Mouse (Mus musculus) urinary bladder, adult 18-20 months (tissue): ENCODE results near the gene Stk24.
A peak's percentile ranks its signal among the peaks of the same experiment; 100 is the strongest.

Experiments used
- DNase-seq, 2 experiments: peaks; one replicate each; pipeline ENCODE4 v3.0.0; 2022; ENCODE audit warnings: low spot score in 2 of 2, mixed read lengths in 2 of 2

Gene Stk24

DNA sequence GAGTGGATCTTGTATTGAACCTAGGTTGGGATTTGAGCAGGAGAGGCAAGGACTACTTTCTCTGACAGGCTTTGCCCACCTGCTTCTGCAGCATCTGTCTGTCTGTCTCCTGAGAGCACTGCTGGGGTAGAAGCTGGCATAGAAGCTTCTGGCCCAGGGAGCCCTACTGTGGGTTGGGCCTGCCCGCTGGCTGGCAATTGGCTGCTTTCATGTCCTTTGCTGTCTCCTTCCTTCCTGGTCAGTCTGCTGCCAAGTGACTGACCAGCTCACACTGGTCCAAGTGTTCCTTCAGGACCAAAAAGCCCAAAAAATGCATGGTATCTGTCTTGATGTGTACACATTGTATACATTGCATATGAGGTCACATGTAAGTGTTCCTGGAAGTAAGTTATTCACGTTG, 115.9 kb downstream of the Stk24 start:
- no peak for DNase-seq

- DNase-seq = no peak
Observed at GRCm38 (mm10) chr14:121262606-121263005, 117.2 kb downstream of the Stk24 start.

- no peak for DNase-seq
Observed at GRCm38 (mm10) chr14:121261229-121261879, 118.5 kb downstream of the Stk24 start.

DNA sequence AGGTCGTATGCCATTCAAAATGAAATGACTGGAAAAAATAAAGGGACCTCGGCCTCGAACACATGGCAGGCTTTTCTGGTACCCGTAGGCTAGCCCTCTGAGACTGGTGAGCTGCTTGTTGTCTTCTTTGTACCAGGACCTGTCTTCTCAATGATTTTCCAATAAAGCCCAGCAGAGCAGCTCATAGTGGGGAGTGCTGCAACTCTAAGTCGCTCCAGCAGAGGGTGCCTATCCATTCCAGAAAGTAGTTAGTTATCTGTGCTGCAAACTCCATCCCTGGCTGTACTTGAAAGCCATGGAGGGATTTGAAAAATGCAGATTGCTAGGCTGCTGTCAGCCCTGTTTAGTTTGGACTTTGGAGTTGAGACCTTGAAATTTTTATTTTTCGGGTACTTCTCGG, 120.0 kb downstream of the Stk24 start:
- DNase-seq = no peak

GRCm38 (mm10) chr14:121259332-121259731, 120.5 kb downstream of the Stk24 start:
- DNase-seq = no peak

DNA sequence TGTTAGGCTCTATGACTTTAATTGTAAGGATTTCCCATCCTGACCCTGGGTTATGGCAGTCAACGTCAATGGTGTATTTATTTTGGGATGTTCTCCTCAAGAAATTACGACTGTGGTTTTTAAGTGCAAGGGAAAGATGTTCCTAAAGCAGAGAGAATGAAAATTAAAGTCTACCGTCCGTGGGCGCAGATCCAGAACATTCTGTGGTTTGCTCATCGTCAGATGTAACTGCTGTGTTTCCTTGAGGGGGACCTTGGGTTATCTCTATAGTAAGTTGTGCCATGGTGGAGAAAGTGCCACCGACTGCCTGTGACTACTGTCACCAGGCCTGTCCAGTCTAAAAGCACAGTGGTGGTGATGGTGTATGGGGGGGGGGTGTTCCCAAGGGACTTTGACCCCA, 122.9 kb downstream of the Stk24 start:
- DNase-seq = no peak

GRCm38 (mm10) chr14:121255469-121255868, 124.3 kb downstream of the Stk24 start:
- DNase-seq = no peak

DNA sequence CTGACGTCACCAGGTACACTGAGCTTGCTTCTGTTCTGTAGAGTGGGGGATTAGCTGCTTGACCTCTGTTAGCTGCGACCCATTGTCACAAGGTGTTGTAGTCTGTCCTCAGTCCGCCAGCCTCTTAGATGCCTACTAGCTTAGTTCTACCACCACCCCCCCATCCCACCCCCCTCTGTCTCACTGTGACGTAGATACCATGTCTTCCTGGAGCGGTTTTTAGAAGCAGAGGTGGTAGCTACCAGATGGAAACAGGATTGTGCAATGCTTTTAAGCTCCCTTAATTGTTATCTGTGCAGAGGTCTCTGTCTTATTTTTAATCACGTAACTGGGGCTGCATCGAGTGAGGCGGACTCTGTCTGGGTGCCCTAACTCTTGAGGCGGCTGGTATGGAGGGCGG, 124.9 kb downstream of the Stk24 start:
- no peak for DNase-seq

DNA sequence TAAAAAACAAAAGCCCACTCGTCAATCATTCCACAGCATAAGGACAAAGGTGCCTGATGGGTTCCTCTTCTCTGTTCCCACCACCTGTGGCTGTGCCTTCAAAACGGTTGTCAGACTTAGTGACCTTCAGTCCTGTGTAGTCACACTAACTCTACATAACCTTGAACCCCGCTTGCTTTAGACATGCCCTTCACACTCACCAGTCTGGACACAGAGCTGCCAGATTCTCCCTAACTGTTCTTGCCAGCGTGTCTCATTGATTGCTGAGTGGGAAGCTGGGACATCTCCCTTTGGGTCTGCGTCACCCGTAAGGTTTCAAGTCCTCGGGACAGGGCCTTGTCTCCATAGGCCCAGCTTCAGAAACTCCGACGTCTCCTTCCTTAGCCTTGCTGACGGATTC, 127.3 kb downstream of the Stk24 start:
- no peak for DNase-seq

GRCm38 (mm10) chr14:121251708-121252107, 128.1 kb downstream of the Stk24 start:
- no peak for DNase-seq

GRCm38 (mm10) chr14:121251099-121251498, 128.7 kb downstream of the Stk24 start:
- no peak for DNase-seq

GRCm38 (mm10) chr14:121248346-121248745, 131.5 kb downstream of the Stk24 start:
- no peak for DNase-seq

DNA sequence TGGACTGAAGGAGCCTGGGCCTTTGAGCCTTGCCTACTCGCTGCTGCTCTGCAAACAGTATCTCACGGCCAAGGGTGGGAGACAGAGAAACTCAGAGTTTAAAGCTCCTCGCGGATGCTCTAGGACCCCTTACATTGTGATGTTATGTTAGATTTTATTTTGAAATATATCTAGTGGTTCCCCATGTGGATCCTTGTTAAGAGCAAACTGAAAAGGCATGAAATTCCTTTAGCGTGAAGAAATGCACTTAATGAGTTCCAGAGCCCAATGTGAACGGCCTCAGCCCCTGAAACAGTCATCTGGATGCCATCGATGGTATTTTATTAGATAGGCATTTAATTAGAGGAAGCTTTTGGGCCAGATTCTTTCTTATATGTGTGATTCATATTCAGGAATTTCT, 132.5 kb downstream of the Stk24 start:
- no peak for DNase-seq

DNA sequence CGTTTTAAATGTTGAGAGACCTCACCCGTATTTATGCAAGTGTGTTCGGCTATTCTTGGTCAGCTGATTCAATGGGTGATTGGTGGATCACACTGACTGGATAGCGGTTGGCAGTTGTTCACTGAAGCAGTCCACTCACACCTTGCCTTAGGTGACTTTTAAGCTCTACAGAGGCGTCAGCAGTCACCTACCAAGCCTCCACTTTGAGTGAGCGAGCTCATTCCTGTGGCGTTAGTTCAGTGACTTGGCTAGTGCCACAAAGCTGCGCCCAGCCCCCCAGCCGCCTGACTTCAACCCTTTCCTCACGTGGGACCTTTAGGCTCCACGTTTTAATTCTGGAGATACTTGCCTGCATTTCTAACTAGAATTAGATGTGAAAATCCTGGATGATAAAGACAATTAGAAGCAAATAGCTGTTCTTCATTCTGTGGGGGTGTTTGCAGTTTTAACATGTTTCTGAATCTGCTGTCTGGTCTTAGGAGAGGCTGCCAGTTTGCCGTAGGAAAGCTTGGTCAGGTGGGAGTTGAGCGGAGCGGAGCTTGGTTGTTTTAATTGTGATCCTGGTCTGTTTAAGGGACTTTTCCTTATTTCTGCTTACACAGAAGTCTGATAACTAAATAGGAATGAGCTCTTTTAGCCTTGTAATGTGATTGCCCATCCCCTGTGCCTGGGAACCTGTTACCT, 133.6 kb downstream of the Stk24 start:
- no peak for DNase-seq

GRCm38 (mm10) chr14:121244104-121244503, 135.7 kb downstream of the Stk24 start:
- no peak for DNase-seq

DNA sequence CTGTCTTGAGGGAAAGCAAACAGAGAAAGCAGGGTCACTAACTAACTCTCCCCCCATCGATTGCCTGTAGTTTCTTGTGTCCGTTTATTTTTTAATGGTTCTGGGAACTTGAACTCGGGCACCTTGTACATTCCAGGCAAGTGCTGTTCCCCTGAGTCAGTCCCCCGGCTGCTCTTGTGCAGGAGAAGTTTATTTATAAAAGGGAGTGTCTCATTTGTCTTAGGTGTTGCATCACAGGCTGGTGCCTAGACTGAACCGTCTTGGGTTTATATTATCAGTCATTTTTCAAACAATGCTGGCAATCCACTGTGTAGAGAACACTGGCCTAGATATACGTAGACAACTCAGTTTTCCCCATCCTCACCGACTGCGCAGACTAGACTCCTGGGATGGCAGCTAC, 140.4 kb downstream of the Stk24 start:
- peak in 1 of 2 experiments; percentile 31 for DNase-seq

GRCm38 (mm10) chr14:121238727-121239126, 141.1 kb downstream of the Stk24 start:
- DNase-seq = no peak

GRCm38 (mm10) chr14:121236736-121237135, 143.1 kb downstream of the Stk24 start:
- DNase-seq = no peak
